Mouse (Mus musculus): ENCODE results near the gene Rfx7.

DNA sequence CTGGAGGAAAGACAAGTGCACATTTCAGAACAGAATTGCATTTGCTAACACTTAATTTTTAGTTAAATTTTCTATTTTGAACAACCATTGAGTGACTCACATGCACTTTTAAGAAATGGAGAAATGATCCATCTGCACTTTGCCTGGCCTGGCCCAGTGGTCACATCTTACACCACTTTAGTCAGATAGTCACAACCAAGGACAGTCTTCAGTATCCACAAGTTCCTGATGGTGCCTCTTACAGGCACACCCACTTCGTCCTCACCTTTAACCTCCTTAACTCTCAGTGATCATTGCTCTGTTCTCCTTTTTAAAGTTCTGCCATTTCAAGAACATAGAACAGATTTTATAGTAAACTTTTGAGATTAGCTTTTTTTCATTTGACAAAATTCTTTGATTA is 26.7 kb downstream of the Rfx7 start:
- no peak for TF ChIP-seq POLR2A (IDR thresholded peaks at IDR 0.05; ENCODE audit: low read depth, low read length)
- TF ChIP-seq CTCF (IDR thresholded peaks at IDR 0.05; ENCODE audit: extremely low read depth, insufficient read depth, insufficient read length, insufficient replicate concordance): no peak
